Mouse (Mus musculus) small intestine, adult 2 months (tissue): ENCODE data around the gene Gm49661. TPM values are rescaled to one million over a fixed set of nuclear protein-coding genes. Genes with fewer than 3 reads are reported as not detected.

Source experiments
- H3K27ac ChIP-seq: fragments of 200-500 bp; 2 replicates; pipeline ENCODE4 v1.5.1; 2012; ENCODE audit warnings: low read depth, low read length, control low read depth, inconsistent platforms; ENCODE audit not compliant: insufficient read depth
- H3K27me3 ChIP-seq: fragments of 200-500 bp; 2 replicates; pipeline ENCODE4 v1.6.1; 2012; ENCODE audit warnings: mild to moderate bottlenecking, moderate library complexity, low read length, inconsistent platforms; ENCODE audit not compliant: control insufficient read depth, insufficient read depth
- H3K36me3 ChIP-seq: fragments of 200-500 bp; 2 replicates; pipeline ENCODE4 v1.6.1; 2012; ENCODE audit warnings: mild to moderate bottlenecking, low read length, control low read depth, inconsistent platforms; ENCODE audit not compliant: control insufficient read depth, insufficient read depth
- H3K4me1 ChIP-seq: fragments of 200-500 bp; 2 replicates; pipeline ENCODE4 v1.6.1; 2012; ENCODE audit warnings: low read length, inconsistent platforms, mixed read lengths; ENCODE audit not compliant: control insufficient read depth, insufficient read depth, insufficient read length
- H3K4me3 ChIP-seq: fragments of 200-500 bp; 2 replicates; pipeline ENCODE4 v1.5.1; 2012; ENCODE audit warnings: low read depth, mild to moderate bottlenecking, control low read depth, inconsistent platforms, low read length, moderate library complexity
- CTCF ChIP-seq: fragments of 200-500 bp; IDR thresholded peaks from 2 replicates; pipeline ENCODE4 v1.5.1; 2012; ENCODE audit warnings: low read depth, mild to moderate bottlenecking, control low read depth, inconsistent platforms, low read length, moderate library complexity, mixed read lengths; ENCODE audit not compliant: insufficient replicate concordance, insufficient read length; ENCODE audit errors: extremely low read depth
- POLR2A ChIP-seq: fragments of 200-500 bp; IDR thresholded peaks from 2 replicates; pipeline ENCODE4 v1.6.1; 2012; ENCODE audit warnings: low read depth, mild to moderate bottlenecking, control low read depth, inconsistent platforms, low read length, moderate library complexity
- WGBS: fragments of 180-500 bp; shearing (Covaris S2); methylation state at CpG from one replicate; pipeline ENCODE4 v1.1.7; 2018; 5-methylcytosine and 5-hydroxymethylcytosine counted together
- polyA plus RNA-seq: library from polyadenylated mRNA; depleted of rRNA; stranded (reverse); fragments of >200 nt; gene quantifications from 2 replicates; pipeline ENCODE4 v1.2.3, GENCODE M21; 2012

Gm49661 gene
- polyA plus RNA-seq, 1 experiment, result not detected

DNA sequence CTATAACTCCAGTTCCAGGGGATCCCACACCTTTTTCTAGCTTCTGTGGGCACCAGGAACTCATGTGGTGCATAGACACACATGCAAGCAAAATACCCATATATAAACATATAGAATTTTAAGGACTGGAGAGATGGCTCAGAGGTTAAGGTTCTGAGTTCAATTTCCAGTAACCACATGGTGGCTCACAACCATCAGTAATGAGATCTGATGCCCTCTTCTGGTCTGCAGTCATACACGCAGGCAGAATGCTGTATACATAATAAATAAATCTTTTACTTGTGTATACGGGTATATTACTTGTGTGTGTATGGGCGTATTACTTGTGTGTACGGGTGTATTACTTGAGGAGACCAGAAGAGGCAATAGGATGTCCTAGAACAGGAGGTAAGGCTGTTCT, 5.3 kb downstream of the Gm49661 start:
- H3K4me1 ChIP-seq, result peaks cover 13% of the 10 kb centered on the region
- H3K4me3 ChIP-seq, result no peak overlapping the region
- TF ChIP-seq POLR2A (no peak), CTCF (no peak)
- no peaks in the 10 kb centered on the region for H3K27me3 ChIP-seq
- 0 out of 2 replicates have a peak, but pooled peaks cover 3% of the 10 kb centered on the region for H3K36me3 ChIP-seq
- WGBS, result 75% methylated on average over 4 of the region's 4 CpGs
- no peak overlapping the region for H3K27ac ChIP-seq

- Histone ChIP-seq H3K27ac (no peak overlapping the region), H3K27me3 (no peaks in the 10 kb centered on the region), H3K4me3 (no peak overlapping the region), H3K4me1 (no peaks in the 10 kb centered on the region), H3K36me3 (peaks cover 5% of the 10 kb centered on the region; the same call in 1 of the 2 replicates)
- WGBS, result 83% methylated on average over 7 of the region's 7 CpGs
- TF ChIP-seq POLR2A (no peak), CTCF (no peak)
These were observed 9.4 kb downstream of the Gm49661 start for GRCm38 (mm10) chr8:84959811-84960210.

DNA sequence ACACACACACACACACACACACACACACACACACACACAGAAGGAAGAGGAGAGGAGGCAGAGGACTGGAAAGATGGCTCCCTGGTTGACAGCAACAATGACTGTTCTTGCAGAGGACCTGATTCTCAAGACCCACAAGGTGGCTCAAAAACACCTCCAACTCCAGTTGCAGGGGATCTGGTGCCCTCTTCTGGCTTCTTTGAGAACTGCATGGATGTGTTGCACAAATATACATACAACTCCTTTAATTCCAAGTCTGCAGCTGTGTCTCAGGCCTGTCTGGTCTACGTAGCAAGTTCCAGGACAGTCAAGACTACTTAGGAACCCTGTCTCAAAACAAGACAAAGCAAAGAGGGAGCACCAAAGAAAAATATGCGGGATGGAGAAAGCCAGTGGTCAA, 12.5 kb downstream of the Gm49661 start:
- Histone ChIP-seq H3K4me3 (no peak overlapping the region), H3K27ac (no peak overlapping the region), H3K27me3 (no peaks in the 10 kb centered on the region), H3K4me1 (peaks cover 3% of the 10 kb centered on the region; the same call in 1 of the 2 replicates), H3K36me3 (peaks cover 2% of the 10 kb centered on the region; the same call in 1 of the 2 replicates)
- TF ChIP-seq CTCF, result peak; percentile 55; the same call in 1 of the 2 replicates
- TF ChIP-seq POLR2A, result no peak
- WGBS, result 58% methylated on average over 2 of the region's 2 CpGs

GRCm38 (mm10) chr8:84952612-84953255, 16.5 kb downstream of the Gm49661 start:
- H3K27me3 ChIP-seq, result peaks cover 12% of the 10 kb centered on the region
- peak overlapping the region; percentile 26; the same call in 1 of the 2 replicates for H3K4me3 ChIP-seq
- H3K27ac ChIP-seq, result no peak overlapping the region
- 6% methylated on average over 18 of the region's 18 CpGs for WGBS
- no peak for TF ChIP-seq CTCF
- no peak for TF ChIP-seq POLR2A
- H3K4me1 ChIP-seq, result peaks cover 3% of the 10 kb centered on the region; the same call in 1 of the 2 replicates
- H3K36me3 ChIP-seq, result peaks cover under 1% of the 10 kb centered on the region; the same call in 1 of the 2 replicates

DNA sequence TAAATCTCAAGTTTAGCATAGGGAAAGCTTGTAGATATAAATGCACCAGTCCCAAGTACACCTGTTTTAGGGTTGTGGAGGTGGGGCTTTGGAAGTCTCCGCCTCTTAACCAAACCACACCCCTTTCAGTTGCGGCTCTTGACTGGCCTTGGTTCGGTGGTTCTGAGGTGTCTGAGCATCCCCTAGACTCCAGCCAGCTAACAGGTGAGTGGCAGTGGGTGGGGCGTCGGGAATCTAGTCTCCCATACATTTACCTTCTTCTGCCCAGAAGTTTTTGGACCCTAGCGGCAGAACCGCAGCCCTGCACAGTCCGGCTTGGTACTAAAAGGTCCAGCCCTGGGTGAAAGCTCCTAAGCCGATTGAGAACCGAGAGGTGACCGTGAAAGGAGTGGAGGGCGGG, 19.5 kb downstream of the Gm49661 start:
- peaks cover 39% of the 10 kb centered on the region for H3K27me3 ChIP-seq
- no peaks in the 10 kb centered on the region for H3K36me3 ChIP-seq
- 25% methylated on average over 12 of the region's 12 CpGs for WGBS
- H3K27ac ChIP-seq, result no peak overlapping the region
- peaks cover 6% of the 10 kb centered on the region for H3K4me1 ChIP-seq
- H3K4me3 ChIP-seq, result no peak overlapping the region
- no peak for TF ChIP-seq CTCF
- no peak for TF ChIP-seq POLR2A

- TF ChIP-seq POLR2A (no peak), CTCF (no peak)
- no peak overlapping the region for H3K27ac ChIP-seq
- H3K4me1 ChIP-seq, result peaks cover 3% of the 10 kb centered on the region; the same call in 1 of the 2 replicates
- WGBS, result 10% methylated on average over 9 of the region's 9 CpGs
- peaks cover 46% of the 10 kb centered on the region for H3K27me3 ChIP-seq
- H3K36me3 ChIP-seq, result no peaks in the 10 kb centered on the region
- no peak overlapping the region for H3K4me3 ChIP-seq
These were observed 22.0 kb downstream of the Gm49661 start for GRCm38 (mm10) chr8:84947241-84947545.

- peak; percentile 34; the same call in 1 of the 2 replicates for TF ChIP-seq CTCF
- TF ChIP-seq POLR2A, result no peak
- no peaks in the 10 kb centered on the region for H3K36me3 ChIP-seq
- H3K4me3 ChIP-seq, result peak within 1 kb of the TSS; percentile 26
- no peak within 1 kb of the TSS for H3K27ac ChIP-seq
- H3K27me3 ChIP-seq, result peaks cover 46% of the 10 kb centered on the region
- 12% methylated on average over 17 of the region's 17 CpGs for WGBS
- peaks cover 3% of the 10 kb centered on the region; the same call in 1 of the 2 replicates for H3K4me1 ChIP-seq
These were observed 22.5 kb downstream of the Gm49661 start, which contains the start of gene Rtbdn for GRCm38 (mm10) chr8:84946528-84947240. Gene Rtbdn (plus strand): TSS chr8:84946991.
